Mouse (Mus musculus) gastrocnemius, postnatal 14 days (tissue): ENCODE measurements around the gene Gnb2. TPM values are rescaled to one million over a fixed set of nuclear protein-coding genes. Genes with fewer than 3 reads are reported as not detected.

Experiments
- DNase-seq: peaks from one replicate; pipeline ENCODE4 v3.0.0; 2021; ENCODE audit warnings: mixed read lengths
- intact Hi-C: fragments of 180-260 bp; cut with DNase I; formaldehyde crosslinking; loops from one replicate; pipeline ENCODE4 v1.15.1; 2025; ENCODE audit warnings: low total_unique reads
- long read RNA-seq, 2 experiments: library from polyadenylated mRNA; stranded (forward); transcript quantifications; one replicate each; pipeline ENCODE4 v2.0.0; 2021
- total RNA-seq, 2 experiments: library from RNA; stranded (reverse); gene quantifications; 2 replicates each; pipeline ENCODE4 v1.2.3; 2021

Gnb2 gene
- total RNA-seq: 100 to 1,000 TPM; 194 to 231 TPM
- long read RNA-seq, experiment 1, transcript Gnb2-201 (10 exons, 1,860 nt): major isoform, 77 of 92 reads
- long read RNA-seq, experiment 1, partial matches to known transcripts: 4 of 92 reads
- long read RNA-seq, experiment 1, other reads (novel, unspliced or antisense): 10 of 92 reads
- long read RNA-seq, experiment 2, transcript Gnb2-201 (10 exons, 1,860 nt): major isoform, 81 of 93 reads
- long read RNA-seq, experiment 2, partial matches to known transcripts: 6 of 93 reads
- long read RNA-seq, experiment 2, other reads (novel, unspliced or antisense): 6 of 93 reads

- intact Hi-C loops: no loop called here
These were observed at the start of gene Gnb2, which contains the start of gene Epo for GRCm38 (mm10) chr5:137533117-137533827. Gene Gnb2, minus strand, starts transcription at chr5:137533510. Gene Epo, minus strand, starts transcription at chr5:137533242.

GRCm38 (mm10) chr5:137582702-137583101, 49.4 kb upstream of the Gnb2 start:
- DNase-seq: no peak
- intact Hi-C loops: loop anchor here (10.0 kb wide), 1 partner anchor 68 kb away; the partner anchor contains the start of gene Gigyf1

More at GRCm38 (mm10) chr5:137533117-137533827, at the start of gene Gnb2, which contains the start of gene Epo:
- peak; percentile 100 for DNase-seq

- intact Hi-C loops: loop anchor here (10.0 kb wide), 1 partner anchor 65 kb away; the partner anchor contains the start of gene Gigyf1
- no peak for DNase-seq
These were observed 46.9 kb upstream of the Gnb2 start for GRCm38 (mm10) chr5:137580246-137580645.

- intact Hi-C loops: no loop called here
- peak; percentile 49 for DNase-seq
These were observed 41.2 kb upstream of the Gnb2 start for GRCm38 (mm10) chr5:137574470-137574901.

GRCm38 (mm10) chr5:137570691-137571586, 37.6 kb upstream of the Gnb2 start:
- DNase-seq: no peak
- intact Hi-C loops: no loop called here

GRCm38 (mm10) chr5:137570181-137570580, 36.9 kb upstream of the Gnb2 start:
- intact Hi-C loops: no loop called here
- DNase-seq: no peak

- DNase-seq: peak; percentile 37
- intact Hi-C loops: no loop called here
These were observed 36.4 kb upstream of the Gnb2 start, which contains the start of gene Tfr2 for GRCm38 (mm10) chr5:137569665-137570064. Gene Tfr2, plus strand, starts transcription at chr5:137569840.

GRCm38 (mm10) chr5:137569031-137569430, 35.7 kb upstream of the Gnb2 start:
- intact Hi-C loops: no loop called here
- no peak for DNase-seq

GRCm38 (mm10) chr5:137568223-137568798, 35.0 kb upstream of the Gnb2 start:
- intact Hi-C loops: no loop called here

GRCm38 (mm10) chr5:137566416-137566815, 33.1 kb upstream of the Gnb2 start:
- intact Hi-C loops: no loop called here
- no peak for DNase-seq

More at GRCm38 (mm10) chr5:137568223-137568798, 35.0 kb upstream of the Gnb2 start:
- no peak for DNase-seq

GRCm38 (mm10) chr5:137565744-137566143, 32.4 kb upstream of the Gnb2 start:
- intact Hi-C loops: no loop called here
- no peak for DNase-seq

GRCm38 (mm10) chr5:137562965-137563364, 29.7 kb upstream of the Gnb2 start:
- intact Hi-C loops: no loop called here
- no peak for DNase-seq

- DNase-seq: no peak
- intact Hi-C loops: no loop called here
These were observed 28.2 kb upstream of the Gnb2 start for GRCm38 (mm10) chr5:137561556-137561955.

- intact Hi-C loops: no loop called here
- DNase-seq: no peak
These were observed 20.6 kb upstream of the Gnb2 start for GRCm38 (mm10) chr5:137553898-137554297.

GRCm38 (mm10) chr5:137553411-137553837, 20.1 kb upstream of the Gnb2 start, which contains the start of gene Actl6b:
Gene Actl6b, plus strand, starts transcription at chr5:137553517.
- intact Hi-C loops: no loop called here
- DNase-seq: peak; percentile 72

- intact Hi-C loops: no loop called here
- no peak for DNase-seq
These were observed 19.7 kb upstream of the Gnb2 start for GRCm38 (mm10) chr5:137553000-137553399.

- DNase-seq: no peak
These were observed 17.8 kb upstream of the Gnb2 start for GRCm38 (mm10) chr5:137551119-137551518.

GRCm38 (mm10) chr5:137549840-137550239, 16.5 kb upstream of the Gnb2 start:
- no peak for DNase-seq
- intact Hi-C loops: no loop called here

More at GRCm38 (mm10) chr5:137551119-137551518, 17.8 kb upstream of the Gnb2 start:
- intact Hi-C loops: no loop called here

GRCm38 (mm10) chr5:137545596-137545995, 12.3 kb upstream of the Gnb2 start:
- intact Hi-C loops: no loop called here
- no peak for DNase-seq
